Mouse (Mus musculus): ENCODE data around the gene Mctp2.
A peak's percentile ranks its signal among the peaks of the same experiment; 100 is the strongest.

Gene Mctp2

GRCm38 (mm10) chr7:72089463-72090175 lies 216.8 kb downstream of the Mctp2 start:
- no peak for DNase-seq (ENCODE audit: low spot score in 2 of 2)

- DNase-seq (ENCODE audit: low spot score in 2 of 2): no peak
Measured at GRCm38 (mm10) chr7:72080705-72081104, 225.7 kb downstream of the Mctp2 start.

- DNase-seq (ENCODE audit: low spot score in 2 of 2): no peak
Measured at GRCm38 (mm10) chr7:72078896-72079295, 227.5 kb downstream of the Mctp2 start.

GRCm38 (mm10) chr7:72071418-72072184 lies 234.8 kb downstream of the Mctp2 start:
- no peak for DNase-seq (ENCODE audit: low spot score in 2 of 2)

GRCm38 (mm10) chr7:72068454-72068853 lies 238.0 kb downstream of the Mctp2 start:
- no peak for DNase-seq (ENCODE audit: low spot score in 2 of 2)

- no peak for DNase-seq (ENCODE audit: low spot score in 2 of 2)
Measured at GRCm38 (mm10) chr7:72066352-72066751, 240.1 kb downstream of the Mctp2 start.

- DNase-seq (ENCODE audit: low spot score in 2 of 2): no peak
Measured at GRCm38 (mm10) chr7:72051759-72052158, 254.6 kb downstream of the Mctp2 start.

GRCm38 (mm10) chr7:72047588-72048585 lies 258.5 kb downstream of the Mctp2 start:
- DNase-seq (ENCODE audit: low spot score in 2 of 2): peak in 1 of 2 experiments; percentile 11
